ENCODE assay signal across 16 mouse cellular contexts in genomic region chr12:17622509-17623005, GRCm38 (mm10).
DNase-seq lines count a peak whose midpoint lies in the region; ATAC-seq lines count a peak whose summit lies in the region.
"Had no signal": no experiment of that assay in that cellular context is flagged by ENCODE, and none has a peak within 500 bp of the region (broad histone marks: within the 10 kb centered on the region; RNA-seq: fewer than 3 reads in every experiment).

No protein-coding gene starts in this region.

- peaks cover 12% of the 10 kb centered on the region for H3K4me1 ChIP-seq in forebrain, embryonic 14.5 days (ENCODE audit: control insufficient read depth, insufficient read depth, low read length)
- peaks cover 15% of the 10 kb centered on the region for H3K4me1 ChIP-seq in forebrain, embryonic 15.5 days
- 0 out of 2 replicates have a peak, but pooled peaks cover 6% of the 10 kb centered on the region for H3K4me1 ChIP-seq in kidney, embryonic 16.5 days (ENCODE audit: insufficient read depth, low read length)
- H3K4me1 ChIP-seq in liver, embryonic 12.5 days: no peaks in the 10 kb centered on the region
- H3K4me1 ChIP-seq: heart, embryonic 15.5 days had no signal

- no peak overlapping the region for H3K4me3 ChIP-seq in forebrain, embryonic 14.5 days (ENCODE audit: low read depth, low read length)
- H3K4me3 ChIP-seq in forebrain, embryonic 15.5 days: no peak overlapping the region
- H3K4me3 ChIP-seq in kidney, embryonic 16.5 days (ENCODE audit: low read length): no peak overlapping the region
- no peak overlapping the region for H3K4me3 ChIP-seq in liver, embryonic 12.5 days
- H3K4me3 ChIP-seq: embryonic facial prominence, embryonic 10.5 days; heart, adult 2 months; heart, embryonic 15.5 days had no signal

- DNase-seq in forebrain, embryonic 14.5 days (ENCODE audit: low spot score): peak; percentile 20
- no peak for DNase-seq in kidney, postnatal 10 days
- peak; percentile 22 for DNase-seq in brain, adult 2 months (ENCODE audit: low read depth, low spot score)
- DNase-seq in testis, postnatal 14 days (ENCODE audit: low spot score): no peak
- DNase-seq: adrenal gland, postnatal 10 days; heart, adult 2 months; heart, postnatal 14 days had no signal

- no peak overlapping the region for H3K27ac ChIP-seq in forebrain, embryonic 14.5 days (ENCODE audit: low read depth, low read length)
- no peak overlapping the region for H3K27ac ChIP-seq in forebrain, embryonic 15.5 days (replicated peaks)
- peak overlapping the region; percentile 28; the same call in 1 of the 2 replicates for H3K27ac ChIP-seq in kidney, embryonic 16.5 days (ENCODE audit: low read length)
- no peak overlapping the region for H3K27ac ChIP-seq in liver, embryonic 12.5 days
- H3K27ac ChIP-seq: embryonic facial prominence, embryonic 10.5 days; heart, adult 2 months; heart, embryonic 15.5 days had no signal

- no peaks in the 10 kb centered on the region for H3K9me3 ChIP-seq in forebrain, embryonic 14.5 days (replicated peaks; ENCODE audit: control insufficient read depth, low read length)
- no peaks in the 10 kb centered on the region for H3K9me3 ChIP-seq in forebrain, embryonic 15.5 days
- H3K9me3 ChIP-seq in kidney, embryonic 16.5 days (ENCODE audit: low read length): no peaks in the 10 kb centered on the region
- H3K9me3 ChIP-seq in liver, embryonic 12.5 days (replicated peaks): no peaks in the 10 kb centered on the region
- H3K9me3 ChIP-seq: embryonic facial prominence, embryonic 10.5 days; heart, embryonic 15.5 days had no signal

- 13% methylated on average over 8 of the region's 8 CpGs for WGBS in forebrain, embryonic 14.5 days
- 14% methylated on average over 8 of the region's 8 CpGs for WGBS in forebrain, embryonic 15.5 days
- WGBS in kidney, embryonic 16.5 days: 63% methylated on average over 8 of the region's 8 CpGs
- 53% methylated on average over 8 of the region's 8 CpGs for WGBS in liver, embryonic 12.5 days (ENCODE audit: insufficient replicate concordance)

- H3K36me3 ChIP-seq in forebrain, embryonic 14.5 days (ENCODE audit: control insufficient read depth, insufficient read depth, low read length): no peaks in the 10 kb centered on the region
- no peaks in the 10 kb centered on the region for H3K36me3 ChIP-seq in forebrain, embryonic 15.5 days
- H3K36me3 ChIP-seq in kidney, embryonic 16.5 days (ENCODE audit: insufficient read depth, low read length): no peaks in the 10 kb centered on the region
- no peaks in the 10 kb centered on the region for H3K36me3 ChIP-seq in liver, embryonic 12.5 days
- H3K36me3 ChIP-seq: embryonic facial prominence, embryonic 10.5 days; heart, embryonic 15.5 days had no signal

- H3K4me2 ChIP-seq in forebrain, embryonic 14.5 days (ENCODE audit: low read length): no peak overlapping the region
- no peak overlapping the region for H3K4me2 ChIP-seq in forebrain, embryonic 15.5 days (replicated peaks)
- no peak overlapping the region for H3K4me2 ChIP-seq in kidney, embryonic 16.5 days (replicated peaks; ENCODE audit: low read depth, low read length)
- H3K4me2 ChIP-seq in liver, embryonic 12.5 days: no peak overlapping the region
- H3K4me2 ChIP-seq: heart, embryonic 11.5 days; heart, embryonic 15.5 days; hindbrain, embryonic 14.5 days had no signal

- H3K9ac ChIP-seq in forebrain, embryonic 14.5 days (ENCODE audit: low read length): no peak overlapping the region
- no peak overlapping the region for H3K9ac ChIP-seq in forebrain, embryonic 15.5 days (replicated peaks)
- no peak overlapping the region for H3K9ac ChIP-seq in kidney, embryonic 16.5 days (replicated peaks; ENCODE audit: low read length)
- no peak overlapping the region for H3K9ac ChIP-seq in liver, embryonic 12.5 days
- H3K9ac ChIP-seq: heart, embryonic 15.5 days; hindbrain, embryonic 14.5 days had no signal

- no peak for ATAC-seq in forebrain, embryonic 14.5 days
- ATAC-seq in forebrain, embryonic 15.5 days (replicated peaks): no peak
- no peak for ATAC-seq in kidney, embryonic 16.5 days (ENCODE audit: low FRiP score, low TSS enrichment)
- no peak for ATAC-seq in liver, embryonic 12.5 days
- ATAC-seq: intestine, embryonic 16.5 days had no signal

- H3K27me3 ChIP-seq in forebrain, embryonic 14.5 days (replicated peaks; ENCODE audit: control insufficient read depth, insufficient read depth, low read length): no peaks in the 10 kb centered on the region
- H3K27me3 ChIP-seq in forebrain, embryonic 15.5 days: 0 out of 2 replicates have a peak, but pooled peaks cover 3% of the 10 kb centered on the region
- no peaks in the 10 kb centered on the region for H3K27me3 ChIP-seq in kidney, embryonic 16.5 days (ENCODE audit: insufficient read depth, low read length)
- no peaks in the 10 kb centered on the region for H3K27me3 ChIP-seq in liver, embryonic 12.5 days (replicated peaks)
- H3K27me3 ChIP-seq: Patski had no signal

Comparison
In these comparisons a context has a peak if more than half of its experiments do, and no peak if none do; other contexts are left out.
1. DNase-seq: peak in forebrain, embryonic 14.5 days (single experiment) and brain, adult 2 months (single experiment); none in kidney, postnatal 10 days (single experiment) and testis, postnatal 14 days (single experiment).